Mouse (Mus musculus): ENCODE results near the gene Clec4a1.

- TF ChIP-seq CTCF (IDR thresholded peaks at IDR 0.05; ENCODE audit: borderline replicate concordance, insufficient read depth, low read length): peak; percentile 75; the same call in 1 of the 2 replicates
- TF ChIP-seq POLR2A (IDR thresholded peaks at IDR 0.05; ENCODE audit: low read depth, low read length): peak; percentile 82
These were observed 47.6 kb upstream of the Clec4a1 start, which contains the start of gene Necap1 for GRCm38 (mm10) chr6:122873871-122874719.
